Mouse (Mus musculus): ENCODE data around the gene Trp53i11. TPM values are rescaled to one million over a fixed set of nuclear protein-coding genes. Genes with fewer than 3 reads are reported as not detected.

Trp53i11 gene
- total RNA-seq, 2 experiments from 2014 or later = 26.7 to 30.5 TPM

GRCm38 (mm10) chr2:93242166-93242565 lies 54.8 kb downstream of the Trp53i11 start:
- peak in 1 of 2 experiments; percentile 33 for DNase-seq

- DNase-seq = no peak
Measured at GRCm38 (mm10) chr2:93243439-93244089, 56.2 kb downstream of the Trp53i11 start.

- DNase-seq = no peak
Measured at GRCm38 (mm10) chr2:93244090-93244443, 56.7 kb downstream of the Trp53i11 start.

- no peak for DNase-seq
Measured at GRCm38 (mm10) chr2:93249058-93249457, 61.7 kb downstream of the Trp53i11 start.

- no peak for DNase-seq
Measured at GRCm38 (mm10) chr2:93250611-93251010, 63.3 kb downstream of the Trp53i11 start.

Other genes starting within 250 kb of the Trp53i11 start
- gene Prdm11, start 141.4 kb upstream of the Trp53i11 start, total RNA-seq (2021) = 1 to 10 TPM; 8.4 to 9.5 TPM
- 10 to 100 TPM; 11.7 to 13.3 TPM for gene Tspan18, start 147.0 kb downstream of the Trp53i11 start, total RNA-seq (2021)